Mouse (Mus musculus) ES-E14 (cell line): ENCODE results near the gene Lcmt2. TPM values are rescaled to one million over a fixed set of nuclear protein-coding genes. Genes with fewer than 3 reads are reported as not detected.

Experiments used
- DNase-seq: peaks from one replicate; pipeline ENCODE4 v3.0.0-alpha.2; 2013; ENCODE audit warnings: low read depth, low spot score
- H3K27ac ChIP-seq: 2 replicates; pipeline ENCODE4 v1.5.1; 2012; ENCODE audit warnings: low read depth, mild to moderate bottlenecking, low read length, moderate library complexity, mixed read lengths; ENCODE audit not compliant: poor library complexity, insufficient read depth, severe bottlenecking
- H3K36me3 ChIP-seq: 2 replicates; pipeline ENCODE4 v1.6.1; 2012; ENCODE audit warnings: mild to moderate bottlenecking, low read length, moderate library complexity, mixed read lengths; ENCODE audit not compliant: control insufficient read depth, poor library complexity, insufficient read depth, severe bottlenecking
- H3K4me1 ChIP-seq, 2 experiments: fragments of 150-350 bp in 1 of 2; sonication (generic) in 1 of 2; 2 replicates each; pipeline ENCODE4 v1.6.1; 2012; ENCODE audit warnings: low read length in 2 of 2, mild to moderate bottlenecking in 1 of 2, mixed read lengths in 1 of 2; ENCODE audit not compliant: control insufficient read depth in 2 of 2, insufficient read depth in 2 of 2, poor library complexity in 1 of 2
- H3K4me3 ChIP-seq, 2 experiments: fragments of 150-350 bp in 1 of 2; sonication (generic) in 1 of 2; 2 replicates each; pipeline ENCODE4 v1.5.1; 2012; ENCODE audit warnings: low read length in 2 of 2, low read depth in 1 of 2, mild to moderate bottlenecking in 1 of 2, mixed read lengths in 1 of 2; ENCODE audit not compliant: insufficient read depth in 1 of 2, poor library complexity in 1 of 2, severe bottlenecking in 1 of 2
- H3K9ac ChIP-seq: 2 replicates; pipeline ENCODE4 v1.6.1; 2012; ENCODE audit warnings: low read depth, mild to moderate bottlenecking, low read length, mixed read lengths; ENCODE audit not compliant: poor library complexity, insufficient read depth, severe bottlenecking
- H3K9me3 ChIP-seq: fragments of 150-350 bp; sonication (generic); 2 replicates; pipeline ENCODE4 v1.6.1; 2012; ENCODE audit warnings: low read depth, mild to moderate bottlenecking, low read length; ENCODE audit not compliant: control insufficient read depth, insufficient read depth
- CHD2 ChIP-seq: IDR thresholded peaks from 2 replicates; pipeline ENCODE4 v1.6.1; 2014; ENCODE audit warnings: mild to moderate bottlenecking, low read depth, low read length, inconsistent platforms
- HCFC1 ChIP-seq: IDR thresholded peaks from 2 replicates; pipeline ENCODE4 v1.6.1; 2012; ENCODE audit warnings: low read length, inconsistent platforms, borderline replicate concordance; ENCODE audit not compliant: insufficient read depth
- MAFK ChIP-seq: IDR thresholded peaks from 2 replicates; pipeline ENCODE4 v1.6.1; 2014; ENCODE audit warnings: mild to moderate bottlenecking, low read depth, low read length, inconsistent platforms; ENCODE audit not compliant: insufficient read depth
- ZC3H11A ChIP-seq: IDR thresholded peaks from 2 replicates; pipeline ENCODE4 v1.6.1; 2012; ENCODE audit warnings: low read depth, mild to moderate bottlenecking, inconsistent platforms, low read length, borderline replicate concordance
- ZNF384 ChIP-seq: IDR thresholded peaks from 2 replicates; pipeline ENCODE4 v1.6.1; 2012; ENCODE audit warnings: low read depth, low read length, inconsistent platforms
- in situ Hi-C, 2 experiments: fragments of 600-800 bp; cut with MboI; formaldehyde crosslinking; loops; one replicate each; pipeline ENCODE4 v1.15.1; 2025; ENCODE audit warnings: low sequenced_read_pairs in 2 of 2, inconsistent platforms in 1 of 2; ENCODE audit not compliant: unreplicated experiment in 2 of 2
- total RNA-seq: library from RNA; depleted of rRNA; stranded (reverse); fragments of 300-350 nt; gene quantifications from 2 replicates; pipeline ENCODE4 v1.2.3, GENCODE M21; 2012

Gene Lcmt2
- total RNA-seq, 1 experiment = 12.5 TPM

DNA sequence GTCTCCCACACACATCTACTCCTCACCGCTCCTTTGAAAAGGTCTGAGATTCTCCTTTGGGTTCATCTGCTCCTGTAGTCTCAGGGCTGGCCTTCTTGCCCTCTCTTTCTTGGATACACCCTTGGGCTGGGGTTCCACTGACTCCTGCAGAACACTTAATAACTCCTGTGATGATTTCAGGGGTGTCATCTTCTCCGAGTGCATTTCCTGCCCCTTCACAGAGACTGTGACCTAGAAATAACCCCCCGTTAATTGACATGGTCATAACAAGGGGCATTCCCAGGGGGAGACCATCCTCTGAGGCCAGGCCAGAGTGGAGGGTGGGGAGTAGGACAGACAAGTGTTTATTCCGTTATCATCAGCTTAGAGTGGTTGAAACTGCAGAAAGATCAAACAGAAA is 28.7 kb upstream of the Lcmt2 start:
- no peak for DNase-seq
- Histone ChIP-seq H3K9ac (no peak overlapping the region), H3K4me3 (no peak overlapping the region), H3K36me3 (peaks cover 2% of the 10 kb centered on the region), H3K4me1 (no peaks in the 10 kb centered on the region), H3K9me3 (no peaks in the 10 kb centered on the region), H3K27ac (no peak overlapping the region)
- in situ Hi-C loops = no loop called here
- no peak for TF ChIP-seq HCFC1
- TF ChIP-seq CHD2 = no peak
- no peak for TF ChIP-seq MAFK
- TF ChIP-seq ZNF384 = no peak
- TF ChIP-seq ZC3H11A = no peak

DNA sequence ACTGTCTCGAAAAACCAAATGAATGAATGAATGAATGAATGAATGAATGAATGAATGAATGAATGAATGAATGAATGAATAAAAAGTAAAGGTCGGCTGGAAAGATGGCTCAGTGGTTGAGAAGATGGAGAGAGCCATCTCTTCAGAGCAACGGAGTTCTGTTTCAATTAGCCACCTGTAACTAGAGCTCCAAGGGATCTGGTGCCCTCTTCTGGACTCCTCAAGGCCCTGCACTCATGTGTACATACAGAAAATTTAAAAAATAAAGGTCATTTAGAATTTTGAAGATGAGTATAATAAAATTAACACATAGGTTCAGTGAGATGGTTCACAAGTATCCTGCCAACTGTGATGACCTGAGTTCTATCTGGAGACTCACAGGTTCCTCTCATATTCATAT is 12.6 kb upstream of the Lcmt2 start:
- Histone ChIP-seq H3K9ac (no peak overlapping the region), H3K9me3 (no peaks in the 10 kb centered on the region), H3K27ac (no peak overlapping the region), H3K4me1 (no peaks in the 10 kb centered on the region), H3K36me3 (peaks cover 7% of the 10 kb centered on the region), H3K4me3 (no peak overlapping the region)
- in situ Hi-C loops = no loop called here
- DNase-seq = no peak
- no peak for TF ChIP-seq ZNF384

DNA sequence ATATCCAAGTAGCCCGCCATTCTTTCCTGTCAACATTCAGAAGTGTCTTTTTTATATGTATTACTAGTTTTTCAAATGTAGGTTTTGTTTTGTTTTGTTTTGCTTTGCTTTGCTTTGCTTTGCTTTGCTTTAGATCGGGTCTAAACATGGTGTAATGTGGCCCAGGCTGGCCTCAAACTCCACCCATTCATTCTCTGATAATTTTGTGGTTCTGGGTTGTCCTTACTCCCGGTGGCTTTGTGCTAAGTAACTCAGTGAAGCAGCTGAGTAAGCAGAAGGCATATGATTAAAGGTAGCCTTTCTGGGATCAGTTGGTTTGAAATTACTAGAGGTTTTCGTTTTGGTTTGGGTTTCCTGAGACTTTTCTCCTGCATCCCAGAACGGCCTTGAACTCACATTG is 9.2 kb upstream of the Lcmt2 start:
- Histone ChIP-seq H3K4me3 (no peak overlapping the region), H3K9me3 (no peaks in the 10 kb centered on the region), H3K36me3 (peaks cover 8% of the 10 kb centered on the region), H3K9ac (no peak overlapping the region), H3K27ac (no peak overlapping the region), H3K4me1 (no peaks in the 10 kb centered on the region)
- in situ Hi-C loops = no loop called here
- TF ChIP-seq ZNF384 (no peak), CHD2 (no peak), MAFK (no peak)
- no peak for DNase-seq

DNA sequence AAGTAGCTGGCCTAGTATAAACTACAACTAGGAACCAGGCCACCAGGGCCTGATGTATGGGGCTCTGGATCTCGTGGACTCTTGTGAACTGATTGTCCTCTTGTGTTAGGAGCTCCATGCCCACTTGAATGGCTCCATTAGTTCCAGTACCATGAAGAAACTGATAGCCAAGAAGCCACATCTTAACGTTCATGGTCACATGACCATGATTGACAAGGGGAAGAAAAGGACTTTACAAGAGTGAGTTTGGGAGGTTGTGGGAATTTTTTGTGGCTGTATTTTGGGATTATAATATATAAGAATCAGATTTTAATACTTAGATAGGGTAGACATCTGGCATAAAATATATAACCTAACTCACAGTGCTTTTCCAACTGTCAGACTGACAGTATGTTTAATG is 2.0 kb upstream of the Lcmt2 start:
- H3K9ac ChIP-seq = no peak overlapping the region
- in situ Hi-C loops = no loop called here
- peaks cover 12% of the 10 kb centered on the region for H3K36me3 ChIP-seq
- TF ChIP-seq ZC3H11A (no peak), MAFK (no peak), ZNF384 (no peak), CHD2 (no peak), HCFC1 (no peak)
- no peak overlapping the region for H3K27ac ChIP-seq
- no peak for DNase-seq
- H3K4me3 ChIP-seq = no peak overlapping the region
- H3K9me3 ChIP-seq = no peaks in the 10 kb centered on the region
- no peaks in the 10 kb centered on the region; a peak in 1 of 4 replicates for H3K4me1 ChIP-seq

DNA sequence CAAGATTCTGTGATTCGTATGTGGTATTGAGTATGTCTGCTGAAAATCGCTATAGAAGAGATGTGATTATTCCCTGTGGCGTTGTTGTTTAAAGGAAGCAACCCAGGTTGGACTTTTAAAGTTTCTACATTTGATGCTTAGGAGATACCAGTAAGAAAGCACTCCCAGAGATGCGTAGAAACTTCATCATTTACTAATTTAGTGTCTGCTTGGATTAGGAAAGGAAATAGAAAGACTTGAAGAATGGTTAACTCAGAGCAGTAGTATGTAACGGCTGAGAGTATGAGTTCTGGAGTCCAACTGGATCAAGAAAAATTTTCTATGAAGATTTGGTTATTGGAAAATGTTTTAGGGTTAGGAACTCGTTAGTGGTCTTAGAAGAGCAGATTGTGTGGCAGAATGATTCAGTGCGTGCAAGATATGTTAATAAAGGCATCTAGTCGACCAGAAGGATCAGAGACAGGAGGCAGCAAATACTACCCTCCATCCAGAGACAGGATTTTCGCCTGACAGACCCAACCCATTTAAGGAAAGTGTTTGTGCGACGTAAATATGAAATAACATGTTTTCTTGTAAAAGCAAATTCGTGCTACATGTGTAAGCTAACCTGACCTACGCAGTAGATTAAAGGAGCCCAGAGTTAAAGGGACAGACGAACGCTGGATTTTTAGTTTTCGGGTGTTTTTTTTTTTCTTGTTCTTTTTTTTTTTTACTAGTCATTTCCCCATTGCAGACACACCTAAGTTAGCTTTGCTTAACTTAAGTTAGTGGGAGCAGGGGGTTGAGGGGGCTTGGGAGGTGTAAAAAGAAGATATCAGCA is 973 bp upstream of the Lcmt2 start:
- Histone ChIP-seq H3K9me3 (no peaks in the 10 kb centered on the region), H3K27ac (no peak overlapping the region; the same call in 1 of the 2 replicates), H3K36me3 (peaks cover 10% of the 10 kb centered on the region), H3K9ac (peak overlapping the region; percentile 65; the same call in 1 of the 2 replicates), H3K4me3 (peak overlapping the region; percentile 61 to 75), H3K4me1 (no peaks in the 10 kb centered on the region; a peak in 1 of 4 replicates)
- TF ChIP-seq ZC3H11A (no peak), ZNF384 (no peak), MAFK (no peak), HCFC1 (no peak), CHD2 (no peak)
- no peak for DNase-seq
- in situ Hi-C loops = no loop called here
